Mouse (Mus musculus): Measurements from ENCODE around the gene Foxn3. TPM values are rescaled to one million over a fixed set of nuclear protein-coding genes. Genes with fewer than 3 reads are reported as not detected.

Gene Foxn3
- total and polyA plus RNA-seq, 3 experiments = 9.7 to 26.8 (median 11.0) TPM

GRCm38 (mm10) chr12:99612181-99612871, 48.9 kb upstream of the Foxn3 start:
- Histone ChIP-seq H3K4me3 (replicated peaks in 1 of 3; ENCODE audit: low read depth in 2 of 3, low read length in 2 of 3, poor library complexity in 1 of 3) (no peak overlapping the region), H3K4me1 (ENCODE audit: control insufficient read depth in 1 of 2, insufficient read depth in 2 of 2) (peaks cover 22 to 54% of the 10 kb centered on the region in 2 experiments), H3K9me3 (replicated peaks; ENCODE audit: low read length) (peaks cover under 1% of the 10 kb centered on the region), H3K27ac (ENCODE audit: insufficient read depth, low read depth) (peak overlapping the region; percentile 22; the same call in 1 of the 2 replicates), H3K27me3 (replicated peaks) (no peaks in the 10 kb centered on the region), H3K36me3 (replicated peaks in 1 of 2; ENCODE audit: control insufficient read depth in 1 of 2, insufficient read depth in 1 of 2, low read length in 1 of 2) (peaks cover 0 to under 1% of the 10 kb centered on the region in 2 experiments), H3K4me2 (ENCODE audit: insufficient read depth, low read depth, poor library complexity, severe bottlenecking) (peak overlapping the region; percentile 35; the same call in 1 of the 2 replicates), H3K79me2 (replicated peaks; ENCODE audit: control insufficient read depth, extremely low read depth, insufficient read depth, poor library complexity, severe bottlenecking) (no peaks in the 10 kb centered on the region), H3K9ac (ENCODE audit: insufficient read depth, low read depth) (no peak overlapping the region)
- TF ChIP-seq TBP (conservative IDR thresholded peaks at IDR 0.05; ENCODE audit: low read depth, low read length) = no peak
- TF ChIP-seq TCF12 (IDR thresholded peaks at IDR 0.05; ENCODE audit: low read depth, low read length) = no peak
- no peak for TF ChIP-seq IRF4 (IDR thresholded peaks at IDR 0.05; ENCODE audit: low read depth, low read length)
- no peak for TF ChIP-seq ELF1 (IDR thresholded peaks at IDR 0.05; ENCODE audit: low read depth, low read length)
- no peak for TF ChIP-seq ETS1 (conservative IDR thresholded peaks at IDR 0.05; ENCODE audit: low read depth, low read length)
- no peak for TF ChIP-seq CHD2 (IDR thresholded peaks at IDR 0.05; ENCODE audit: low read length)
- in situ Hi-C loops (cut with MboI; ENCODE audit: low pct_ligation_motif_present, low pct_unique_long_range_greater_than_20kb, low sequenced_read_pairs) (no loop called here), dilution Hi-C loops (cut with MboI; ENCODE audit: extremely low pct_ligation_motif_present, extremely low pct_unique_long_range_greater_than_20kb, low sequenced_read_pairs) (no loop called here)
- no peak for DNase-seq (ENCODE audit: extremely low read depth)

- dilution Hi-C loops (cut with MboI; ENCODE audit: extremely low pct_ligation_motif_present, extremely low pct_unique_long_range_greater_than_20kb, low sequenced_read_pairs) (no loop called here), in situ Hi-C loops (cut with MboI; ENCODE audit: low pct_ligation_motif_present, low pct_unique_long_range_greater_than_20kb, low sequenced_read_pairs) (no loop called here)
- peak overlapping the region in 1 of 3 experiments; percentile 25 for H3K4me3 ChIP-seq (replicated peaks in 1 of 3; ENCODE audit: low read depth in 2 of 3, low read length in 2 of 3, poor library complexity in 1 of 3)
- no peak for DNase-seq (ENCODE audit: extremely low read depth)
- no peaks in the 10 kb centered on the region for H3K27me3 ChIP-seq (replicated peaks)
- TF ChIP-seq MXI1 (IDR thresholded peaks at IDR 0.05; ENCODE audit: low read depth, low read length) (peak; percentile 33; the same call in 1 of the 2 replicates), HCFC1 (IDR thresholded peaks at IDR 0.05; ENCODE audit: low read depth, low read length) (0 out of 2 replicates have a peak, but pooled peaks have one; percentile 2), BHLHE40 (IDR thresholded peaks at IDR 0.05; ENCODE audit: low read depth, low read length) (peak; percentile 42; the same call in 1 of the 2 replicates), USF1 (IDR thresholded peaks at IDR 0.05; ENCODE audit: low read depth, low read length) (peak; percentile 76), MAZ (IDR thresholded peaks at IDR 0.05; ENCODE audit: low read depth, low read length) (0 out of 2 replicates have a peak, but pooled peaks have one; percentile 8), ZKSCAN1 (IDR thresholded peaks at IDR 0.05; ENCODE audit: borderline replicate concordance, low read depth, low read length) (no peak), MAX (IDR thresholded peaks at IDR 0.05; ENCODE audit: low read length) (peak; percentile 51), IRF4 (IDR thresholded peaks at IDR 0.05; ENCODE audit: low read depth, low read length) (no peak), SIN3A (IDR thresholded peaks at IDR 0.05; ENCODE audit: low read length) (peak; percentile 6; the same call in 1 of the 2 replicates), USF2 (conservative IDR thresholded peaks at IDR 0.05; ENCODE audit: low read depth, low read length) (peak; percentile 67)
- H3K79me2 ChIP-seq (replicated peaks; ENCODE audit: control insufficient read depth, extremely low read depth, insufficient read depth, poor library complexity, severe bottlenecking) = no peaks in the 10 kb centered on the region
- H3K27ac ChIP-seq (ENCODE audit: insufficient read depth, low read depth) = peak overlapping the region; percentile 93
- peak overlapping the region; percentile 88 for H3K4me2 ChIP-seq (ENCODE audit: insufficient read depth, low read depth, poor library complexity, severe bottlenecking)
- peaks cover 0 to 1% of the 10 kb centered on the region in 2 experiments for H3K36me3 ChIP-seq (replicated peaks in 1 of 2; ENCODE audit: control insufficient read depth in 1 of 2, insufficient read depth in 1 of 2, low read length in 1 of 2)
- peaks cover 19 to 46% of the 10 kb centered on the region in 2 experiments for H3K4me1 ChIP-seq (ENCODE audit: control insufficient read depth in 1 of 2, insufficient read depth in 2 of 2)
- H3K9ac ChIP-seq (ENCODE audit: insufficient read depth, low read depth) = no peak overlapping the region
- H3K9me3 ChIP-seq (replicated peaks; ENCODE audit: low read length) = peaks cover 9% of the 10 kb centered on the region
Measured at GRCm38 (mm10) chr12:99610868-99611267, 47.5 kb upstream of the Foxn3 start.

Measured in CH12.LX (cell line).